Mouse (Mus musculus) hindbrain, embryonic 11.5 days (tissue): ENCODE results near the gene Creb5. TPM values are rescaled to one million over a fixed set of nuclear protein-coding genes. Genes with fewer than 3 reads are reported as not detected.

Experiments used
- ATAC-seq: fragments of 200-750 bp; cut with Nextera tagmentation; 2 replicates; pipeline ENCODE4 v1.8.0; 2017; ENCODE audit warnings: mild to moderate bottlenecking, moderate TSS enrichment, moderate library complexity; ENCODE audit not compliant: low FRiP score
- DNase-seq: peaks from one replicate; pipeline ENCODE4 v3.0.0-alpha.2; 2015; ENCODE audit warnings: low spot score
- H3K27ac ChIP-seq: fragments of 300-500 bp; sonication (generic); 2 replicates; pipeline ENCODE4 v1.5.1; 2014; ENCODE audit warnings: mild to moderate bottlenecking, low read depth, low read length
- H3K27me3 ChIP-seq: fragments of 300-500 bp; sonication (generic); 2 replicates; pipeline ENCODE4 v1.6.1; 2014; ENCODE audit warnings: mild to moderate bottlenecking, low read length, moderate library complexity, mixed read lengths; ENCODE audit not compliant: control insufficient read depth, insufficient read depth
- H3K36me3 ChIP-seq: fragments of 300-500 bp; sonication (generic); 2 replicates; pipeline ENCODE4 v1.6.1; 2014; ENCODE audit warnings: mild to moderate bottlenecking, low read length, moderate library complexity, mixed read lengths; ENCODE audit not compliant: control insufficient read depth, insufficient read depth
- H3K4me1 ChIP-seq: fragments of 300-500 bp; sonication (generic); replicated peaks from 2 replicates; pipeline ENCODE4 v1.6.1; 2014; ENCODE audit warnings: low read length, mixed read lengths; ENCODE audit not compliant: control insufficient read depth, insufficient read depth
- H3K4me2 ChIP-seq: fragments of 300-500 bp; sonication (generic); replicated peaks from 2 replicates; pipeline ENCODE4 v1.6.1; 2014; ENCODE audit warnings: mild to moderate bottlenecking, low read depth, low read length
- H3K4me3 ChIP-seq: fragments of 300-500 bp; sonication (generic); 2 replicates; pipeline ENCODE4 v1.5.1; 2014; ENCODE audit warnings: low read depth, low read length
- H3K9ac ChIP-seq: fragments of 300-500 bp; sonication (generic); 2 replicates; pipeline ENCODE4 v1.6.1; 2014; ENCODE audit warnings: low read depth, low read length
- H3K9me3 ChIP-seq: fragments of 300-500 bp; sonication (generic); 2 replicates; pipeline ENCODE4 v1.6.1; 2016; ENCODE audit warnings: low read length; ENCODE audit not compliant: control insufficient read depth
- WGBS: fragments of 180-500 bp; shearing (Covaris S2); extraction: QIAGEN DNeasy Blood & Tissue Kit; methylation state at CpG from one replicate; pipeline ENCODE4 v1.1.7; 2014; 5-methylcytosine and 5-hydroxymethylcytosine counted together
- polyA plus RNA-seq: library from polyadenylated mRNA; unstranded; fragments of >200 nt; fragmentation: Nextera tagmentation; extraction: Ambion mirVana; gene quantifications from 2 replicates; pipeline ENCODE4 v1.2.1, GENCODE M21; 2014

Creb5 gene
- polyA plus RNA-seq = 4.5 and 5.5 TPM in 2 replicates

DNA sequence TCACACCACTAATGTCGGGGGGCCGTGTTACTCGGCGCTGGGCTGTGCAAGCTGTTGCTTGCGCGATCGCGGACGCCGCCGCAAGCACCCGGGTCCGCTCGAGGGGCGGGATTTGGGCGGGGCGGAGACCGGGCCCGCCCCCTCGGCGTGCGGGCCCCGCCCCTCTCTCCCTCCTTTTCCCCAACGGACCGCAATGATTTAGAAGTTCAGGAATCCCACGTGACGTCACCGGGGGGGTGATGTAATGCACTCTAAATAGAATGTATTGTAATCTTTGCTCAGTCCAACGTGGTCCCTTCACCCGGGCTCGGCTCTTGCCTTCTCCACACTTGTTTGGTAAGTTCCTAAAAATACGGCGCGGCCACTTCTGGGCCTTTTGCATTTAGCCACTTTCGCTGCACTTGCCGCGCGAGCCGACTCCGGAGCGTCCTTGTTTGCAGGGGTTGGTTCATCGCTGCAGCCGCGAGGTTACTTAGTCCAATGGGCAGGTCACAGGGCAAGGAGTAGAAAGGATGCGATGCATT, at the start of gene Creb5:
Creb5 (plus strand) TSS at position 233 of the 524 bp plus-strand sequence.
- Histone ChIP-seq H3K4me3 (peak within 1 kb of the TSS; percentile 54), H3K4me1 (no peaks in the 10 kb centered on the region), H3K9ac (peak within 1 kb of the TSS; percentile 45), H3K4me2 (peak within 1 kb of the TSS; percentile 98), H3K27me3 (peaks cover 49% of the 10 kb centered on the region), H3K36me3 (no peaks in the 10 kb centered on the region), H3K27ac (no peak within 1 kb of the TSS), H3K9me3 (no peaks in the 10 kb centered on the region)
- under 1% methylated on average over 45 of the region's 45 CpGs for WGBS
- peak; percentile 92 for DNase-seq
- ATAC-seq = peak; percentile 89

DNA sequence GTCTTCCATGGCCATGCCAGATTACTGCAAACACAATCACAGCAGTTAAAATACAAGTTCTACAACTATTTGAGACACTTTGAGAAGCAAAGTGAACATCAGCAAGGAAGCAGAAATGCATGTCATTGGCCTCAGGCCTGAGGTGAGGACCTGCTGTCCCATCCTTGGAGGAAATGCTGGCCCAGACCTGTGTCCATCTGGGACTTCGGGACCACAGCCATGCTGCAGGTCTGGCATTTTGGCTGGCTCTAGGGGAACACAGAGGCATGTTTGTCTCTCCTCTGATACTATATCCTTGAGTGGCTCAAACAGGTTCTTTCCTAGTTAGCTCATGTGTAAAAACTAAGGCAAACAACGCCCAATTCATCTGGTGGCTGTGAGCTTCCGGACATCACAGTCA, 27.2 kb upstream of the Creb5 start:
- Histone ChIP-seq H3K4me2 (no peak overlapping the region), H3K36me3 (no peaks in the 10 kb centered on the region), H3K27me3 (no peaks in the 10 kb centered on the region), H3K9ac (no peak overlapping the region), H3K4me1 (no peaks in the 10 kb centered on the region), H3K9me3 (no peaks in the 10 kb centered on the region), H3K4me3 (no peak overlapping the region), H3K27ac (no peak overlapping the region)
- ATAC-seq (no peak), DNase-seq (no peak)
- WGBS = 86% methylated on average over 3 of the region's 3 CpGs

DNA sequence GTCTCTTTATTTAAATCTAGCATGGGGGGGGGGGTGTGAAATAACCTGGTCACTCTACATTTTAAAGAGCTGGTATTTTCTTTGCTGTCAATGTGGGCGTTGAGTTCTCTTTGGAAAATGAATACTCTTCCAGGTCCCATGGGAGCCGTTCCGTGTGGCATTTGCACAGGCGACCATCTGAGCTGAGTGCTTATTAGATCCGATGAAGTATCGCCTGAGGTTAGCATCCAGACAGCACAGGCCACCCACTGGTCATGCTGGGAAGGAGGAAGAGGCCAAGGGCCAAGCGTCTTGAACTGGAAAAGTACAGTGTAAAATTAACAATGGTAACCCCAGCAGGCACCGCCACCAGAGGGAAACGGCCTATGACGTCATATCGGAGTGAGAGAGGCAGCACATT, 24.7 kb upstream of the Creb5 start:
- H3K4me2 ChIP-seq = no peak overlapping the region
- no peak overlapping the region for H3K27ac ChIP-seq
- no peak overlapping the region for H3K9ac ChIP-seq
- DNase-seq (peak; percentile 51), ATAC-seq (no peak)
- 55% methylated on average over 11 of the region's 11 CpGs for WGBS
- H3K4me3 ChIP-seq = no peak overlapping the region
- H3K9me3 ChIP-seq = no peaks in the 10 kb centered on the region
- H3K4me1 ChIP-seq = no peaks in the 10 kb centered on the region
- no peaks in the 10 kb centered on the region for H3K27me3 ChIP-seq
- H3K36me3 ChIP-seq = no peaks in the 10 kb centered on the region

DNA sequence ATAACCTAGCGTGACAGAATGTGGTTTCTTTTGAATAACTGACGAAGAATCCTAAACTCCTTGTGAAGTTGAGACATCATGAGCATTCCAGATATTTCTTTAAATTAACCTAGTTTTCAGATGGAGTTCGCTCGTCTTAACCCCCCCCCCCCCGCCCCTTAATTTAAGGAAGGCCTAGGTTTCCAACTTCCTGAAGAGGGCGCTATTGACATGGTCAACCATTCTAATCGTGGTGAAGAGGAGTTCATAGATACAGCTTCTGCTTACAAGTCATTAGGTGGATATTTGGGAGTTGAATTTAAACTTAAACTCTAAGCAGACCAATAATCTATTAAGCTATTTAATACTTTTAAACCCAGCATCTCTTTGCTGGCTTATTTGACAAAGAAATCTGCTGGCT, 20.0 kb upstream of the Creb5 start:
- H3K4me3 ChIP-seq = no peak overlapping the region
- no peak overlapping the region for H3K9ac ChIP-seq
- DNase-seq (peak; percentile 53), ATAC-seq (no peak)
- 28% methylated on average over 7 of the region's 7 CpGs for WGBS
- no peak overlapping the region for H3K27ac ChIP-seq
- no peak overlapping the region for H3K4me2 ChIP-seq
- H3K9me3 ChIP-seq = no peaks in the 10 kb centered on the region
- no peaks in the 10 kb centered on the region for H3K4me1 ChIP-seq
- no peaks in the 10 kb centered on the region for H3K27me3 ChIP-seq
- H3K36me3 ChIP-seq = no peaks in the 10 kb centered on the region

DNA sequence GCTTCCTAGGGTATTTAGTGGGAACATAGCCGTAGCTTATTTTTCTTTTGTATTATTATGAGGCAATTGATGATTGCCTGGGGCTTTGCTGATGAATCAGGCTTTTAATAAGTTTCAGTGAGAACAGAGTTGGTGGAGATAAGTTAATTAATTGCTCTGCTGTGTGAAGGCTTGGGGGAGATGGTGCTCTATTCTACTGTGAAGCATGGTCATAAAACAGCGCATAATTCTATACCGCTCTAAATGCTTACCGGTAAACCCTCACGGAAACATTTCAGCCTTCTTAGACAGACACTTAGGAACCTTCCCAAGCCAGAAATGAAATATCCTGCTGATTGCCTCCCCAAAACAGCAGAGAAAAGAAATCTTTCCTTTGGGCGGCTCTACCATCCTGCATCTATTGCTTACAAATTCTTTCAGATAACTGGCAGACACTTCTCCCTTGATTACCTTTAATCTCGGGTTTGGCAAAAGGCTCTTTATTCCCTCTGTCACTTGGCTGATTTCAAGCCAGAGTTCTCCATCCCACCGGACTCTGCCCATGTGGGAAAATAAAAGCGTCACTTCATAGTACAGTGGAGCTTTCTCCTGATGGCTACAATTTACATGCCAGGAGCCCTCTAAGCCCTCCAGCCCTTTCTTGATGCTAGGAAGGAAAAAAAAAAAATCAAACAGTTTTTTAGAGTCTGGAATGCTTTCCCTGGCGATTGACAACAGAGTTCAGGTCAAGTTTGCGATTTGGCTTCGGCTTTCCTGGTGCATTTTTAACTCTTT, 19.2 kb upstream of the Creb5 start:
- H3K4me1 ChIP-seq = no peaks in the 10 kb centered on the region
- no peaks in the 10 kb centered on the region for H3K36me3 ChIP-seq
- no peaks in the 10 kb centered on the region for H3K9me3 ChIP-seq
- H3K4me2 ChIP-seq = no peak overlapping the region
- H3K4me3 ChIP-seq = no peak overlapping the region
- H3K27me3 ChIP-seq = no peaks in the 10 kb centered on the region
- DNase-seq (no peak), ATAC-seq (no peak)
- 49% methylated on average over 12 of the region's 12 CpGs for WGBS
- no peak overlapping the region for H3K9ac ChIP-seq
- no peak overlapping the region for H3K27ac ChIP-seq

DNA sequence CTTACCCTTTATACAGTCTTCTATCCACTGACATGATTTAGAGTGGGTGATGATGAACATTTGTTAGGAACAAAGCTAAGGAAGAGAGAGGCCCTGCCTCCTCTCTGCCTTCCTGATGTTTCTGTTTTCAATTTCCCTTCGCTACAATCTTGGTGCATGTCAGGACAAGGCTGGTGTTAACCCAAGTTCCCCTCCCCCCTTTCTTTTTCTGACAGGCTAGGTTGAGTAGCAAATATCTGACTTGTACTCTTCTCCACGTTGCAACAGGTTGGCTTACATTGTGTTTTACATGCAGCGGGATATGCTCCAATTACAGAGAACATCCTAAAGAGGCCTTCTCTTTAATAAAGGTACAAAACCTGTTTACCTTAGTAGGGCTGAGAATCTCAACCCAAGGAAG, 15.9 kb upstream of the Creb5 start:
- Histone ChIP-seq H3K4me3 (no peak overlapping the region), H3K4me2 (no peak overlapping the region), H3K27ac (no peak overlapping the region), H3K9ac (no peak overlapping the region), H3K9me3 (no peaks in the 10 kb centered on the region), H3K27me3 (no peaks in the 10 kb centered on the region), H3K4me1 (no peaks in the 10 kb centered on the region), H3K36me3 (no peaks in the 10 kb centered on the region)
- ATAC-seq (no peak), DNase-seq (no peak)
- WGBS = 69% methylated on average over 3 of the region's 3 CpGs

DNA sequence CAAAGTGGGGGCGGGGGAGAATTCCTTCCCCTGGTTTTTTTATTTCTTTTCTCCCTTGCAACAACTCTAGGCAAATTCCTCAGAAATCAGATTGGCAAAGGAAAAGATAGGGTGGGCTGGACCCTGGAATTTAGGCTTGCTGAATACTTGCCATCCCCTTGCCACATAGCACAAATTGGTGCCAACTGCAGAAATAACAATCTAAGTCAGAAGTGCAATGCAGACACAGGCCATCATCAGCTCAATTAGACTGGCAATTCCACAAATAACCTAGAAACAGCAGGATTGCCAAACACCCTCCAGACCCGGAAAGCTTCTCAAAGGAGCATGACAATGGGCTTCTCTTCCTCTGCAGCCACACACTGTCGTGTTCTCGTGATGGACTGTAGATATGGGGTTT, 15.4 kb upstream of the Creb5 start:
- no peaks in the 10 kb centered on the region for H3K36me3 ChIP-seq
- H3K4me2 ChIP-seq = no peak overlapping the region
- H3K4me3 ChIP-seq = no peak overlapping the region
- H3K27ac ChIP-seq = no peak overlapping the region
- H3K9ac ChIP-seq = no peak overlapping the region
- ATAC-seq = no peak
- H3K27me3 ChIP-seq = no peaks in the 10 kb centered on the region
- H3K9me3 ChIP-seq = no peaks in the 10 kb centered on the region
- DNase-seq = no peak
- no peaks in the 10 kb centered on the region for H3K4me1 ChIP-seq
- 60% methylated on average over 4 of the region's 4 CpGs for WGBS

DNA sequence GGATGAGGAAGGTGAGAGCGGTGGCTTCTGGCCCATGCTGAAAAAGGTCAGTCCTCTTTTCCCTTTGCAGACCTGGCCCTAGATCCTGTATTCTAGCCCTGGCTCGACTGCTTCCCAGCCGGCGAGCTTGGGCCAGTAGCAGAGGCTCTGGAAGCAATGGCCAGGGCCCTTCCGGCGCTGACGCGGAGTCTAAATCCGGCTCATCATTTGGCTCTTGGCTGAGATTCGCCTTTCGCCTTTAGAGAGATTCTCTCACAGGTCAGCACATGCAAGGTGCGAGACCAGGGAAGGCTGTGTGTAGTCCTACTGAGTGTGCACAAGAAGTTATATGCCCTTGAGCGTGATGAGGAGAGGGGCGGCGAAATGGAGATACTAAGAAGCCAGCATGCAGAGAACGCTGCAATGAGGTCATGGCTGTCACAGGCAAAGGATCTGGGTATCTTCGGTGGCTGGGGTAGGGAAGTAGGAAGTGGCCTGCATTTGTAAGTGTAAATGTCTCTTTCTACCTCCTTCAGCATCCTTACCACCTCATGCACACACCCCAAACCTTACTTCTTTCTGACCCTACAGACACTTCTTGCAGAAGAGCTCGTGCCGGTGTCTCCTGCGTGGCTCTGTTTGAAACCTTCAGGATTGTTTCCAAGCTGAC, 557 bp upstream of the Creb5 start:
- peak; percentile 60 for DNase-seq
- 2% methylated on average over 20 of the region's 20 CpGs for WGBS
- Histone ChIP-seq H3K4me1 (no peaks in the 10 kb centered on the region), H3K4me3 (peak overlapping the region; percentile 54), H3K27me3 (peaks cover 47% of the 10 kb centered on the region), H3K9ac (peak overlapping the region; percentile 28; the same call in 1 of the 2 replicates), H3K27ac (no peak overlapping the region), H3K4me2 (peak overlapping the region; percentile 98), H3K9me3 (no peaks in the 10 kb centered on the region), H3K36me3 (no peaks in the 10 kb centered on the region)
- ATAC-seq = peak; percentile 52
